Mouse (Mus musculus) heart, embryonic 16.5 days (tissue): Measurements from ENCODE around the gene Rab40c. TPM values are rescaled to one million over a fixed set of nuclear protein-coding genes. Genes with fewer than 3 reads are reported as not detected.

ENCODE experiments used
- ATAC-seq: fragments of 200-750 bp; cut with Nextera tagmentation; replicated peaks from 2 replicates; pipeline ENCODE4 v1.8.0; 2017; ENCODE audit warnings: moderate number of reproducible peaks; ENCODE audit not compliant: insufficient read depth, low FRiP score; ENCODE audit errors: extremely low read depth
- H3K27ac ChIP-seq: fragments of 300-500 bp; sonication (generic); 2 replicates; pipeline ENCODE4 v1.5.1; 2014; ENCODE audit warnings: mild to moderate bottlenecking, low read length, control low read depth, moderate library complexity
- H3K27me3 ChIP-seq: fragments of 300-500 bp; sonication (generic); 2 replicates; pipeline ENCODE4 v1.6.1; 2014; ENCODE audit warnings: low read length, mixed read lengths; ENCODE audit not compliant: control insufficient read depth, insufficient read depth
- H3K36me3 ChIP-seq: fragments of 300-500 bp; sonication (generic); 2 replicates; pipeline ENCODE4 v1.6.1; 2014; ENCODE audit not compliant: control insufficient read depth, insufficient read depth
- H3K4me1 ChIP-seq: fragments of 300-500 bp; sonication (generic); 2 replicates; pipeline ENCODE4 v1.6.1; 2014; ENCODE audit warnings: low read length, mixed read lengths; ENCODE audit not compliant: control insufficient read depth, insufficient read depth
- H3K4me2 ChIP-seq: fragments of 300-500 bp; sonication (generic); 2 replicates; pipeline ENCODE4 v1.6.1; 2014; ENCODE audit warnings: low read depth, mild to moderate bottlenecking, control low read depth, low read length
- H3K4me3 ChIP-seq: fragments of 300-500 bp; sonication (generic); 2 replicates; pipeline ENCODE4 v1.5.1; 2014; ENCODE audit warnings: mild to moderate bottlenecking, control low read depth, low read length
- H3K9ac ChIP-seq: fragments of 300-500 bp; sonication (generic); 2 replicates; pipeline ENCODE4 v1.6.1; 2014; ENCODE audit warnings: low read length, control low read depth
- H3K9me3 ChIP-seq: fragments of 300-500 bp; sonication (generic); replicated peaks from 2 replicates; pipeline ENCODE4 v1.6.1; 2016; ENCODE audit warnings: low read length; ENCODE audit not compliant: control insufficient read depth
- WGBS: fragments of 180-500 bp; shearing (Covaris S2); extraction: QIAGEN DNeasy Blood & Tissue Kit; methylation state at CpG from one replicate; pipeline ENCODE4 v1.1.7; 2014; 5-methylcytosine and 5-hydroxymethylcytosine counted together
- polyA plus RNA-seq: library from polyadenylated mRNA; unstranded; fragments of >200 nt; fragmentation: Nextera tagmentation; extraction: Ambion mirVana; gene quantifications from 2 replicates; pipeline ENCODE4 v1.2.1, GENCODE M21; 2015

The Rab40c gene
- polyA plus RNA-seq, 1 experiment from 2014 or later = 14.5 TPM

- no peaks in the 10 kb centered on the region for H3K9me3 ChIP-seq
- H3K4me1 ChIP-seq = peaks cover 13% of the 10 kb centered on the region
- H3K27ac ChIP-seq = peak within 1 kb of the TSS; percentile 79
- no peaks in the 10 kb centered on the region for H3K27me3 ChIP-seq
- WGBS = 4% methylated on average over 65 of the region's 65 CpGs
- peak within 1 kb of the TSS; percentile 75 for H3K4me3 ChIP-seq
- peak within 1 kb of the TSS; percentile 94 for H3K4me2 ChIP-seq
- H3K9ac ChIP-seq = peak within 1 kb of the TSS; percentile 85
- no peaks in the 10 kb centered on the region for H3K36me3 ChIP-seq
- ATAC-seq = peak; percentile 92
Measured at GRCm38 (mm10) chr17:25860832-25861703, 58.5 kb downstream of the Rab40c start, which contains the start of gene Wdr90. Gene Wdr90 (minus strand): TSS chr17:25861501.

- no peaks in the 10 kb centered on the region for H3K27me3 ChIP-seq
- H3K9me3 ChIP-seq = no peaks in the 10 kb centered on the region
- peaks cover 13% of the 10 kb centered on the region for H3K4me1 ChIP-seq
- WGBS = 88% methylated on average over 6 of the region's 6 CpGs
- H3K27ac ChIP-seq = no peak overlapping the region
- H3K9ac ChIP-seq = no peak overlapping the region
- H3K4me2 ChIP-seq = peak overlapping the region; percentile 94; the same call in 1 of the 2 replicates
- H3K36me3 ChIP-seq = no peaks in the 10 kb centered on the region
- no peak for ATAC-seq
- H3K4me3 ChIP-seq = peak overlapping the region; percentile 75; the same call in 1 of the 2 replicates
Measured at GRCm38 (mm10) chr17:25860229-25860628, 59.3 kb downstream of the Rab40c start.

- H3K4me1 ChIP-seq = peaks cover 12% of the 10 kb centered on the region
- peak within 1 kb of the TSS; percentile 91 for H3K27ac ChIP-seq
- H3K36me3 ChIP-seq = peaks cover 33% of the 10 kb centered on the region
- WGBS = 1% methylated on average over 21 of the region's 21 CpGs
- H3K9ac ChIP-seq = peak within 1 kb of the TSS; percentile 96
- ATAC-seq = peak; percentile 94
- peak within 1 kb of the TSS; percentile 94 for H3K4me3 ChIP-seq
- H3K4me2 ChIP-seq = peak within 1 kb of the TSS; percentile 79
- no peaks in the 10 kb centered on the region for H3K9me3 ChIP-seq
- H3K27me3 ChIP-seq = no peaks in the 10 kb centered on the region
Measured at GRCm38 (mm10) chr17:25844396-25844901, 75.1 kb downstream of the Rab40c start, which contains the start of gene Rhot2. Gene Rhot2 (minus strand): TSS chr17:25844851.

- Histone ChIP-seq H3K27me3 (no peaks in the 10 kb centered on the region), H3K4me3 (peak overlapping the region; percentile 94), H3K9me3 (no peaks in the 10 kb centered on the region), H3K9ac (peak overlapping the region; percentile 96), H3K27ac (peak overlapping the region; percentile 91), H3K4me2 (peak overlapping the region; percentile 79), H3K36me3 (peaks cover 37% of the 10 kb centered on the region), H3K4me1 (peaks cover 12% of the 10 kb centered on the region)
- ATAC-seq = peak; percentile 29
- WGBS = 1% methylated on average over 38 of the region's 38 CpGs
Measured at GRCm38 (mm10) chr17:25843636-25844395, 75.7 kb downstream of the Rab40c start.

- no peaks in the 10 kb centered on the region for H3K27me3 ChIP-seq
- H3K9me3 ChIP-seq = no peaks in the 10 kb centered on the region
- no peak for ATAC-seq
- H3K4me1 ChIP-seq = peaks cover 12% of the 10 kb centered on the region
- peak overlapping the region; percentile 94 for H3K4me3 ChIP-seq
- H3K4me2 ChIP-seq = peak overlapping the region; percentile 79
- no peak overlapping the region; the same call in 1 of the 2 replicates for H3K27ac ChIP-seq
- H3K36me3 ChIP-seq = peaks cover 35% of the 10 kb centered on the region
- WGBS = 84% methylated on average over 4 of the region's 4 CpGs
- H3K9ac ChIP-seq = peak overlapping the region; percentile 96
Measured at GRCm38 (mm10) chr17:25843122-25843521, 76.4 kb downstream of the Rab40c start.

- Histone ChIP-seq H3K9me3 (no peaks in the 10 kb centered on the region), H3K27me3 (no peaks in the 10 kb centered on the region), H3K4me3 (no peak overlapping the region), H3K4me1 (peaks cover 13% of the 10 kb centered on the region), H3K27ac (no peak overlapping the region), H3K9ac (no peak overlapping the region), H3K36me3 (peaks cover 35% of the 10 kb centered on the region), H3K4me2 (no peak overlapping the region)
- ATAC-seq = no peak
- 83% methylated on average over 3 of the region's 3 CpGs for WGBS
Measured at GRCm38 (mm10) chr17:25842509-25842908, 77.0 kb downstream of the Rab40c start.

GRCm38 (mm10) chr17:25841117-25841880 is 78.2 kb downstream of the Rab40c start, which contains the start of gene Gm20683:
Gene Gm20683 (minus strand): TSS chr17:25841763.
- Histone ChIP-seq H3K9ac (no peak within 1 kb of the TSS), H3K4me1 (peaks cover 23% of the 10 kb centered on the region), H3K9me3 (no peaks in the 10 kb centered on the region), H3K36me3 (peaks cover 35% of the 10 kb centered on the region), H3K4me3 (no peak within 1 kb of the TSS), H3K27ac (no peak within 1 kb of the TSS), H3K4me2 (no peak within 1 kb of the TSS), H3K27me3 (no peaks in the 10 kb centered on the region)
- no peak for ATAC-seq
- WGBS = 90% methylated on average over 22 of the region's 22 CpGs

GRCm38 (mm10) chr17:25840519-25840918 is 79.0 kb downstream of the Rab40c start:
- WGBS = 98% methylated on average over 6 of the region's 6 CpGs
- H3K9me3 ChIP-seq = no peaks in the 10 kb centered on the region
- H3K9ac ChIP-seq = no peak overlapping the region
- H3K4me1 ChIP-seq = peaks cover 30% of the 10 kb centered on the region
- peaks cover 35% of the 10 kb centered on the region for H3K36me3 ChIP-seq
- no peak overlapping the region for H3K27ac ChIP-seq
- H3K4me2 ChIP-seq = no peak overlapping the region
- no peaks in the 10 kb centered on the region for H3K27me3 ChIP-seq
- no peak overlapping the region for H3K4me3 ChIP-seq
- no peak for ATAC-seq
